9 mouse cellular contexts compared by ENCODE assay signal in the genomic region with DNA sequence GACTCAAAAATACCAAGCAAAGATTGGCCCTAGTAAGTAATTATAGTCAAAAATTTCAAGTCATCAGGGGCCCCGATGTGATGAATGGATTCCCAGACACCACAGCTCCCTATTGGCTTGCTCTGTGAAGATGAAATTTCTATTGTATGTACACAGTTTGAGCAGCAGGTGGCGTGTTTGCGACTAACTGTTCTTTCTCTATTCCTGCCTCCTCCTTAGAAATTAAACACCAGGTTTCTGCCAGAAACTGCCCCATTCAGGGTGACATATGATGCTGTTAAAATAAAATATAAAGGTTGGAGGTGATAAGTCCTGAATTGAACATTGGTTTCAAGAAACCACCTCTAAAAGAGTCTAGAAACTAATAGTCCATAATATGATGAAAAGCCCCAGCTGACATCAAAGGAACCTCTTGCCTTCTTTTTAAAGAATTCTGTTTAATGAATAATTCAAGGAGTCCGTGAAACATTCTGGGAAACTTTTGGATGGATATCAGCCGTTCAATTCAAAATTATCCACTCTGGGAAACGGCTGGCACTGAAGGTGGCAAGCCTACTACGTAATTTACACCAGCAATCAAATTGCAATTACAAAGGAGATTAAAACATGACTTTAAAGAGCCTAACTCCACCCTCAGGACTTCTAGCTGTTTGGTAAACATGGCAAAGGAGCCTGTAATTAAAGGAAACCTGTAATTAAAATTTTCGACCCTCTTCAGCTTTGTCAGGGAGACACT.
DNase-seq lines count a peak whose midpoint lies in the region; ATAC-seq lines count a peak whose summit lies in the region.
"Had no signal": no experiment of that assay in that cellular context is flagged by ENCODE, and none has a peak within 500 bp of the region (broad histone marks: within the 10 kb centered on the region; RNA-seq: fewer than 3 reads in every experiment).

No protein-coding gene starts in this region.

- DNase-seq in kidney, postnatal 14 days, result no peak
- peak; percentile 36 to 67 for DNase-seq in layer of hippocampus, postnatal 14 days (ENCODE audit: low spot score in 2 of 2)
- no peak for DNase-seq in adrenal gland, postnatal 25 days
- no peak for DNase-seq in urinary bladder, postnatal 14 days (ENCODE audit: low spot score)
- no peak for DNase-seq in ovary, postnatal 36 days (ENCODE audit: low spot score)

- H3K27ac ChIP-seq in kidney, embryonic 14.5 days (ENCODE audit: low read depth, low read length), result no peak overlapping the region
- no peak overlapping the region for H3K27ac ChIP-seq in forebrain, embryonic 12.5 days
- H3K27ac ChIP-seq in neural tube, embryonic 15.5 days (replicated peaks), result no peak overlapping the region

- H3K4me3 ChIP-seq in kidney, embryonic 14.5 days (ENCODE audit: low read length), result no peak overlapping the region
- H3K4me3 ChIP-seq in forebrain, embryonic 12.5 days (replicated peaks), result no peak overlapping the region
- H3K4me3 ChIP-seq in neural tube, embryonic 15.5 days (replicated peaks), result no peak overlapping the region
- H3K4me3 ChIP-seq: megakaryocyte, embryonic 14.5 days had no signal

- H3K27me3 ChIP-seq in kidney, embryonic 14.5 days (ENCODE audit: control insufficient read depth, insufficient read depth, low read length), result no peaks in the 10 kb centered on the region
- H3K27me3 ChIP-seq in forebrain, embryonic 12.5 days, result no peaks in the 10 kb centered on the region
- no peaks in the 10 kb centered on the region for H3K27me3 ChIP-seq in neural tube, embryonic 15.5 days (replicated peaks)
- H3K27me3 ChIP-seq: megakaryocyte, embryonic 14.5 days had no signal

- no peaks in the 10 kb centered on the region for H3K36me3 ChIP-seq in kidney, embryonic 14.5 days (ENCODE audit: control insufficient read depth, insufficient read depth, low read length)
- H3K36me3 ChIP-seq in forebrain, embryonic 12.5 days (replicated peaks), result no peaks in the 10 kb centered on the region
- no peaks in the 10 kb centered on the region for H3K36me3 ChIP-seq in neural tube, embryonic 15.5 days

- no peak overlapping the region for H3K9ac ChIP-seq in kidney, embryonic 14.5 days (ENCODE audit: low read depth, low read length)
- no peak overlapping the region for H3K9ac ChIP-seq in forebrain, embryonic 12.5 days
- H3K9ac ChIP-seq in neural tube, embryonic 15.5 days (replicated peaks), result no peak overlapping the region

- H3K4me2 ChIP-seq in kidney, embryonic 14.5 days (replicated peaks; ENCODE audit: low read depth, low read length), result no peak overlapping the region
- H3K4me2 ChIP-seq in forebrain, embryonic 12.5 days, result no peak overlapping the region
- no peak overlapping the region for H3K4me2 ChIP-seq in neural tube, embryonic 15.5 days

- ATAC-seq in kidney, embryonic 14.5 days (ENCODE audit: low FRiP score, low TSS enrichment), result peak; percentile 60; the same call in 1 of the 2 replicates
- ATAC-seq in forebrain, embryonic 12.5 days (ENCODE audit: low FRiP score), result peak; percentile 65
- ATAC-seq in neural tube, embryonic 15.5 days (ENCODE audit: low FRiP score), result peak; percentile 83

- H3K9me3 ChIP-seq in kidney, embryonic 14.5 days (ENCODE audit: control insufficient read depth, low read length), result no peaks in the 10 kb centered on the region
- no peaks in the 10 kb centered on the region for H3K9me3 ChIP-seq in forebrain, embryonic 12.5 days
- H3K9me3 ChIP-seq in neural tube, embryonic 15.5 days (replicated peaks), result no peaks in the 10 kb centered on the region
- H3K9me3 ChIP-seq: megakaryocyte, embryonic 14.5 days had no signal

- no peaks in the 10 kb centered on the region for H3K4me1 ChIP-seq in kidney, embryonic 14.5 days (ENCODE audit: control insufficient read depth, insufficient read depth, low read length)
- H3K4me1 ChIP-seq in forebrain, embryonic 12.5 days, result no peaks in the 10 kb centered on the region
- H3K4me1 ChIP-seq in neural tube, embryonic 15.5 days, result no peaks in the 10 kb centered on the region
- H3K4me1 ChIP-seq: megakaryocyte, embryonic 14.5 days had no signal

- 22% methylated on average over 8 of the region's 8 CpGs for WGBS in kidney, embryonic 14.5 days
- 14% methylated on average over 8 of the region's 8 CpGs for WGBS in forebrain, embryonic 12.5 days
- 17% methylated on average over 8 of the region's 8 CpGs for WGBS in neural tube, embryonic 15.5 days

Comparison
In these comparisons a context has a peak if more than half of its experiments do, and no peak if none do; other contexts are left out.
1. DNase-seq: peak in layer of hippocampus, postnatal 14 days (2 of 2); none in kidney, postnatal 14 days (single experiment), adrenal gland, postnatal 25 days (single experiment), urinary bladder, postnatal 14 days (single experiment) and ovary, postnatal 36 days (single experiment).
2. Peak in every context shown above with its lines, with median percentiles within 50 percentile points of each other: ATAC-seq.